Mouse (Mus musculus) left cerebral cortex, postnatal 10 days (tissue): ENCODE data around the gene Usp47. TPM values are rescaled to one million over a fixed set of nuclear protein-coding genes. Genes with fewer than 3 reads are reported as not detected.

Experiments used
- DNase-seq, 2 experiments: peaks; one replicate each; pipeline ENCODE4 v3.0.0; 2021 to 2022; ENCODE audit warnings: low spot score in 2 of 2, mixed read lengths in 1 of 2; ENCODE audit errors: extremely low spot score in 1 of 2
- intact Hi-C: fragments of 180-260 bp; cut with DNase I; formaldehyde crosslinking; loops from one replicate; pipeline ENCODE4 v1.15.1; 2025
- total RNA-seq, 2 experiments: library from RNA; stranded (reverse); gene quantifications; 2 replicates each; pipeline ENCODE4 v1.2.3; 2021

The Usp47 gene
- total RNA-seq, 2 experiments from 2014 or later: 70.2 to 70.8 TPM

GRCm38 (mm10) chr7:112138509-112139405 lies 115.5 kb downstream of the Usp47 start:
- intact Hi-C loops: no loop called here
- no peak for DNase-seq

DNA sequence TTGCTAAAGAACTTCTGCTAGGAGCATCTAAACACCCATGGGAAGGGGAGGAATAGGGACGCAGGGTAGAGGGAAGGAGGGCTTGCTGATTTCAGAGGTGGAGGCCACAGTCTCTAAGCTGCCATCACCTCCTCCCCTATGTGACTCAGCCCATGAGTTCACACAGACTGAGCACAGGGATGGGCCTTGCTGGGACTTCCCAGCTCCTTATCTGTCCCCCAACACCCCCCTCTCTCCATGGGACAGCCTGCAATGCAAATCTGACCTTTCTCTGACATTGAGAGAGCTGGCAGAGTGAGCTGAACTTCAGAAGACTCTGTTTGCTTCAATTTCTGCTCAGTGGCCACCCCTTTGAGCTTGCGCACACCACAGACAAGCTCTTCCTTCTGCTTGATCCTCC lies 117.4 kb downstream of the Usp47 start:
- intact Hi-C loops: no loop called here
- DNase-seq: no peak

- intact Hi-C loops: no loop called here
These were observed 119.3 kb downstream of the Usp47 start for GRCm38 (mm10) chr7:112142616-112143015.

GRCm38 (mm10) chr7:112143090-112143500 lies 119.8 kb downstream of the Usp47 start:
- intact Hi-C loops: no loop called here
- DNase-seq: no peak

More at GRCm38 (mm10) chr7:112142616-112143015, 119.3 kb downstream of the Usp47 start:
- DNase-seq: no peak

DNA sequence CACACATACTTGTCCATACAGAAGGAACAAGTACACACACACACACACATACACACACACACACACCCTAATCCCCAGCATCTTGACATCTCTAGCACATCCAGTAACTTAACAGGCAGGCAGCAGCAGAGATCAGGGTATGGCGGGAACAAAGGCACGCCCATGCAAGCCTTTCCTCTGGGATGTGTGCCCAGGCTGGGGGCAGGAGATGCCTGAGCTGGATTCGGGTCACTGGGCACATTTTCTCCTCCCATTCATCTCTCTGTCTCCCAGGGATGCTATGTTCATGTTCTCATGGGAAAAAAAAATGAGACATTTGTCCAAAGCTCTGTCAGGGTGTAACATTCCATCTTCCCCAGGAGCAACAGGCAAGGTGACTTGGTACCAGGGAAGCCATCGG lies 120.7 kb downstream of the Usp47 start:
- no peak for DNase-seq
- intact Hi-C loops: no loop called here

- intact Hi-C loops: no loop called here
- DNase-seq: no peak
These were observed 121.4 kb downstream of the Usp47 start for GRCm38 (mm10) chr7:112144646-112145179.

DNA sequence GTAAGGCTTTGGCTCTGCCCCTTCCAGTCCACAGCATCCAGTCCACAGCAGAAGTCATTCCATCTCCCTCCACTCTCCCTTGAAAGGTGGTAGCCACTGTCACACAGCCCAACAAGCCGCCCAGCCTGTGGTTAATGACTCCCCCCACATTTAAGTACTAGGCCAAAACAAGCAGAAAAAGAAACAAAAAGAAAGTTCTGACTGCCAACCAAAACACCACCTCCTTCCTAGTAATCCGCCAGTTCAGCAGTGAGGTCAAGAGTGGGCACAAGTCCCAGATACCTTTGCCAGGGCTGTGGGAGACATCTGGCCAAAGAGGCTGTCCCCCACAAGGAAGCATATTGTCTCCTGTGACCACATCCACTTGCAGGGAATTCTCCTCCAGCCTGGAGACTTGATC lies 124.7 kb downstream of the Usp47 start:
- DNase-seq: no peak
- intact Hi-C loops: no loop called here

GRCm38 (mm10) chr7:112149113-112149512 lies 125.8 kb downstream of the Usp47 start:
- DNase-seq: no peak
- intact Hi-C loops: no loop called here

- intact Hi-C loops: no loop called here
- DNase-seq: no peak
These were observed 131.1 kb downstream of the Usp47 start for GRCm38 (mm10) chr7:112154445-112154844.

DNA sequence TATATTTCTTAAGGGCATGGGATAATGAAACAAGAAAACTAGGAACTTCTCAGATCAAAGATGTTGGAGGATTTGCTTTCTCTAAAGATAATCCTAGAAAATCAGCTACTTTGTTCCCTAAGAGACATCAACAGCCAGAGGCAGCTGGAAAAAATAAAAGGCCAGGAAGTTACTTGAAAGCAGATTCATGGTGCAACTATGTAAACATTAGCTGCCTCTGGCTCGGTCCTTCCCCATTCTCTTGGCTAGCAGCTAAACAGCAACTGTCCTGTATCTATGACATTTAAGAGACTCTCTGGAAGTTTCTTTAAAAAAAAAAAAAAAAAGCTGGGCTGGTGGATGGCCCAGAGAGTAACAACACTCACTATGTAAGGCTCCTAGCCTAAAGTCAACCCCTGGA lies 131.9 kb downstream of the Usp47 start:
- intact Hi-C loops: no loop called here

GRCm38 (mm10) chr7:112157584-112158315 lies 134.4 kb downstream of the Usp47 start:
- no peak for DNase-seq
- intact Hi-C loops: no loop called here

More for the DNA sequence above, 131.9 kb downstream of the Usp47 start:
- no peak for DNase-seq

- intact Hi-C loops: no loop called here
- peak in 1 of 2 experiments; percentile 64 for DNase-seq
These were observed 135.0 kb downstream of the Usp47 start for GRCm38 (mm10) chr7:112158316-112158741.

GRCm38 (mm10) chr7:112158942-112159341 lies 135.6 kb downstream of the Usp47 start, which contains the start of gene Dkk3:
TSS of gene Dkk3 (minus strand) at chr7:112159057.
- DNase-seq: peak in 1 of 2 experiments; percentile 79
- intact Hi-C loops: no loop called here

GRCm38 (mm10) chr7:112159835-112160234 lies 136.5 kb downstream of the Usp47 start:
- intact Hi-C loops: no loop called here
- no peak for DNase-seq

Other genes with a start within 250 kb of the Usp47 start
- 10 to 100 TPM; 47.0 to 52.4 TPM for gene Galnt18, start 243.5 kb upstream of the Usp47 start, total RNA-seq
- 10 to 100 TPM; 72.5 to 93.3 TPM for gene Dkk3, start 135.6 kb downstream of the Usp47 start, total RNA-seq
- 100 to 1,000 TPM; 300 to 329 TPM for gene Mical2, start 202.4 kb downstream of the Usp47 start, total RNA-seq